Mouse (Mus musculus): ENCODE measurements around the gene Spock2.

GRCm38 (mm10) chr10:60097146-60097545, 8.9 kb upstream of the Spock2 start:
- no peak for TF ChIP-seq GATA1 (IDR thresholded peaks at IDR 0.05; ENCODE audit: low read length)
- TF ChIP-seq TAL1 (IDR thresholded peaks at IDR 0.05; ENCODE audit: low read length): no peak

All from erythroblast, embryonic 14.5 days (primary cell).